Mouse (Mus musculus): ENCODE data around the gene 4921530L21Rik.

DNA sequence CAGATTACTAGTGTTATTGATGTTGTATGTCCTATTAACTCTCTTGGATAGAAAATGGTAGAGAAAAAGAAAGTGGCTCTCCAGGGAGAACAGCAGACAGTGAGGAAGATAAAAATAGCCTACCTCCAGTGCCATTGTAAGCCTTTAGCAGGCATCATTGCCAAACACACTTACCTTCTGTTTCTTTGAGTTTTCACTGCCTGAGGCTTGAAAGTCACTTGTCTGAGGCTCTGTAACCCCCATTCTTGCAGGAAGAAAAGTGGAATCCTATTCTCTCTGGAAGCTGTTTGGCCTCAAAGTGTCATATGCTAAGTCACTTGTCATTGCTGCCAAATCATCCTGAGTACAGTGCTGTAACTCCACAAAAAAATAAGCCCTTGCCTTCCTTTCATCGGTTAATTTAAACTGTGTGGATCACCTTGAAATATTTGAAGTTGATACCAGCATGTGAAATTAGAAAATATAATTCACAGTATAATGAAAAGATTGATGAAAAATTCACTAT is 23.6 kb downstream of the 4921530L21Rik start:
- TF ChIP-seq CTCF (IDR thresholded peaks at IDR 0.05; ENCODE audit: insufficient read depth, low read depth, low read length): no peak
- no peak for TF ChIP-seq POLR2A (IDR thresholded peaks at IDR 0.05; ENCODE audit: insufficient read depth, low read depth, low read length)

Data from olfactory bulb, adult 2 months (tissue).